Mouse (Mus musculus): Measurements from ENCODE around the gene Clstn2.

The Clstn2 gene

GRCm38 (mm10) chr9:97414876-97415668 is 617.9 kb downstream of the Clstn2 start:
- no peaks in the 10 kb centered on the region for H3K36me3 ChIP-seq (ENCODE audit: control insufficient read depth, insufficient read depth, low read length, poor library complexity, severe bottlenecking)
- H3K27me3 ChIP-seq (ENCODE audit: control insufficient read depth, insufficient read depth, low read length, poor library complexity, severe bottlenecking): no peaks in the 10 kb centered on the region
- no peak for DNase-seq (ENCODE audit: low read depth, low spot score)

- DNase-seq (ENCODE audit: low read depth, low spot score): no peak
- H3K36me3 ChIP-seq (ENCODE audit: control insufficient read depth, insufficient read depth, low read length, poor library complexity, severe bottlenecking): no peaks in the 10 kb centered on the region
- no peaks in the 10 kb centered on the region for H3K27me3 ChIP-seq (ENCODE audit: control insufficient read depth, insufficient read depth, low read length, poor library complexity, severe bottlenecking)
These were observed 624.8 kb downstream of the Clstn2 start for GRCm38 (mm10) chr9:97408142-97408541.
